Mouse (Mus musculus): ENCODE results near the gene Tapbp.

GRCm38 (mm10) chr17:33932448-33932847 is 16.7 kb downstream of the Tapbp start:
- TF ChIP-seq POLR2A (IDR thresholded peaks at IDR 0.05; ENCODE audit: insufficient read depth, low read length) (no peak), CTCF (IDR thresholded peaks at IDR 0.05; ENCODE audit: low read depth, low read length) (no peak), EP300 (IDR thresholded peaks at IDR 0.05; ENCODE audit: insufficient read depth, low read depth, low read length) (no peak)

Measured in ES-Bruce4 (cell line).